Mouse (Mus musculus) cerebellum, adult 11-12 months (tissue): ENCODE results near the gene Trpm3.

Experiments used
- DNase-seq: peaks from one replicate; pipeline ENCODE4 v3.0.0; 2022

Trpm3 gene

DNA sequence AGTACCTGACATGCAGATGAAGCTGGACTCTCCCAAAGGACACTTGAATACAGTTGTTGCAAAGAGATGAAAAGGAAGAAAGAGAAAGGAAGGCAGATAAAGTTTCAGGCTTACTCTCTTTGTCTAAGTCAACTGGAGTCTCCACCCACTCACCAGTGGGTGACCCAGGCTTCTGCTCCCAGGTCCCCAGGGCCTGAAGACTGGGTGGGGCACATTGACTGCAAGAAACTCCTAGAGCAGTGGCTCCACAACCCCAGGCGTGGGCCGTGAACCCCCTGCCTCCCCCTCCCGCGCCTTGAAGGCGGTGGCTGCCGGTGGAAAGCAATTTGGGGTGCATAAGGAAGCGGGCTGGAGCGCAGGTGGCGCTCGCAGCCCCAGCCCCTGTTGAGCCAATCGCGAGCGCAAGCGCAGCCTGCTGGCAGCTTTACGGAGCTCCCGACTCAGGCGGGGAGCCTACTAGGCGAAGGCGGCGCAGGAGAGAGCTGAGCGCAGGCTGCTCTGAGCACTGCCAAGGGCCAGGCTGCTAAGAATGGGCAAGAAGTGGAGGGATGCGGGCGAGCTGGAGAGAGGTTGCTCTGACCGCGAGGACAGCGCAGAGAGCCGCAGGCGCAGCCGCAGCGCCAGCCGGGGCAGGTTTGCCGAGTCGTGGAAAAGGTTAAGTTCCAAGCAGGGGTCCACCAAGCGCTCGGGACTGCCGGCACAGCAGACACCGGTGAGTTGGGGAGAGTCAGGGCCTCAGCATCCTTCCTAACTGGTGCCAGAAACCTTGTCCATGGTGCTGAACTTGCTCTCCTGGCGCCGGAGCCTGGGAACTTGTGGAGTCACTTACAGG, at the start of gene Trpm3:
Gene Trpm3, plus strand, starts transcription at position 457 of the 832 bp plus-strand sequence.
- peak; percentile 53 for DNase-seq

DNA sequence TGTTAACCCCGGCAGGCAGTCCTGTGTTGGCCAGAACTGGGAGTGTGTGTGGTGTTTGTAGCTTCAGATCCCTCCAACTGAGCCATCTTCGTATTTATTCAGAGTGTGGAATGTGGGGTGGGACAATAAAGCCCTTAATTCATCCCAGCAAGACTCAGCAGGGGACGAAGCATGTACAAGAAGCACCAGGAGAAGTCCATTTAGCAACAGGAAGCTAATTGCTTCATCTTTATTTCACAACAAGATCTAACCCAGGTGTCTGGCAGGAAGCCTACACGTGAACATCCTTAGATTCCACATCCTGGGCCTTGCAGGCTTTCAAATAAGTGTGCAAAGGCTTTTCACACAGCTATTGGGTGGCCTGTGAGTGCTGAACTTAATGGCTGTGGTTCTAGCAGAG, 38.3 kb upstream of the Trpm3 start:
- DNase-seq = no peak

DNA sequence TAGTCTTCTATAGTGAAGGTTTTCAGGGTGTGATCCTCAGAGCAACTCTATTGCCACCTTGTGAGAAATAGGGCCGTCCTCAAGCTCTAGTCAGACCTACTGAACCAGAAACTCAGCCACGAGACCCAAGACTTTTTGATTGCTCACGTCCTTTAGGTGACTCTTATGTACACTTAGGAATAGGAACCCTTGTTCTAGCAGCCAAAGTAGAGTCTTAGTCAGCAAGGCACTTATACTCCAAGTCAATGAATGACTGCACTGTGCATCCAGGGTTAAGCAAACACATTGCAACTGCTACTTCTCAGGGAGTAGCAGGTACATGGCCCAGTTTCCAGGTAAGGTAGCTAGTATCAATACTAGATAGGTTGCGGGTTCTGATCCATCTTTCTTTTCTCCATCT, 35.0 kb upstream of the Trpm3 start:
- DNase-seq = no peak

DNA sequence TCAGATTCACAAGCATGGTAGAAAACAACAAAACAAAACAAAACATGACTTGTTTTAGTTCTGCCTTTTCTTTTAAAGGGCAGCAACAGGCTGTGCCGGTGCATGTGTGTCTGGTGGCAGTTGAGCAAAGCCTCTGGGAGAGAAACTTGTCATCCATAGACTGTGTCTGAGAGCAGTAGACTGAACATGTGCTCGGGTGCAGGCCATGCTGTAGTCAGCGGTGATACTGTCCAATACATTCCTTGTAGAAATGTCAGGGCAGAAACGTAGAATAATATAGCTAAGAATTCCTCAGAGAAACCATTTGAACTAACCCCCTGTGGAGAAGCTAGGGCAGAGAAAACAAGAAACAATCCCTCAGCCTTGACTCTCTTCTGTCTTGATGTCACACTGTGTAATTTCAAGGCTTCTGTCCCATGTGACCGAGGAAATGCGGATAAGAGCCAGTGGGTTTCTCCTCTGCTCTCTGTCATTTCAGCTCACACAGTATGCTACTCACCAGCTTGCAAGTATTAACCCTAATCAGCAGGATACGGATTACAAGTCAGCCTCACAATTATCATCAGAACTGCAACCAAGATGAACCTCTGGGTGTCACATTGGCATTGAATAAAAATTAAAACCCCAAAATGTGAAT, 33.9 kb upstream of the Trpm3 start:
- no peak for DNase-seq

DNA sequence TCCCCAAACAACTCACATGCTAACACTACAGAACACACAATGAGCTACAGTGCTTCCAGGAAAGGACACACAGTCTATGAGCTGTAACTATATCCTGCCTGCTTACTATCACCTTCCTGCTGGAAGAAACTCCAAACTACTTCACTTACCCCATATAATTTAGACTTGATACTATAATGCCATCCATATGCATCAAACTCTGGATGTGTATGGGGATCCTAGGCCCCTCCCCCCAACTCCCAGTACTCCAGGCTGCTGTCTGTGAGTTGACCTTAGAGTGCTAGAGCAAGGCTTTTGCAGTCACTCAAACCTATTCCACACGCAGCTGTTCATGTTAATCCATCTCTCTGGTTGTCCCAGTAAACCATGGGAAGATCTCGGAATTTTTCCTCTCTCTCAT, 33.2 kb upstream of the Trpm3 start:
- DNase-seq = no peak

DNA sequence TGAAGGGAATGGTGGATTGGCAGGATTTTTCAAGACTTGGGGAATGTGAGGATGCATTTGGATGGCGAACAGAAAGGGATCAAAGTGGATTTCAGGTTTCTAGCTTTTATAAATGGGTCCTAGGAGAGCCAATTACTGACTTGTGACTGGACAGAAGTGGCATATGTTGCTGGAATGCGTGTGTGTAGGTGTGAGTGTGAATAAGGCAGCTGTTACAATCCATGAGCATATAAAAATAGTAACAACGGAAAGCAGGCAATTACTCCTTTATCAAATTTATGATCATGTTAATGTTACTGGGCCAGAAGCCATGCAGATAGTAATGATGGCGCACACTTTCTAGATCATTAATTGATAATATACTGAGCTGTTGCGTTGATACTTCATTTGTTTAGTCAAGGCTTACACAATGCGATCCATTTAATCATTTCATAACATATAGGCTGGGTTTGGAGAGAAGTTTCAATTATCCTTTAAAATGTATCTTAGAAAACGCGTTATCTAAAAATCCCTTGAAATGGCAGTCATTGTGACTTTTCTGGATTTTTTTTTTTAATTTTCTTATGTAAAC, 29.9 kb upstream of the Trpm3 start:
- DNase-seq = no peak

DNA sequence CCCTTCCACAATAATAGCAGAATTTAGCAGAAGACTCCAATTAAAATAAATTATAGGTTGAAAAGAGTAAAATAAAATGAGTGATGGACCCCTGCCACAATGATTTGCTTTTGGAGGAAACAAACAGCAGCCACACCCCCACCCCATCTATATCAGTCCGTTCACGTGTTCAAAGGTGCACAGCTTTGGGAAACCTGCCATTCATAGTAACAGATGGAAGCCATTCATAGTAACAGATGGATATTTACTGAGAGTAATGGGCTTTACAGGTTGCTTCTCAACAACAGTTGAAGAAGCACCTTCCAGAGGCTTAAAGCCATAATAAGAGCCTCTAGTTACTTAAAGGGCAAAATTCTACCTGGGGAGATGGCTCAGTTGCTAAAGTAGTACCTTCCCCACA, 17.9 kb upstream of the Trpm3 start:
- DNase-seq = no peak

DNA sequence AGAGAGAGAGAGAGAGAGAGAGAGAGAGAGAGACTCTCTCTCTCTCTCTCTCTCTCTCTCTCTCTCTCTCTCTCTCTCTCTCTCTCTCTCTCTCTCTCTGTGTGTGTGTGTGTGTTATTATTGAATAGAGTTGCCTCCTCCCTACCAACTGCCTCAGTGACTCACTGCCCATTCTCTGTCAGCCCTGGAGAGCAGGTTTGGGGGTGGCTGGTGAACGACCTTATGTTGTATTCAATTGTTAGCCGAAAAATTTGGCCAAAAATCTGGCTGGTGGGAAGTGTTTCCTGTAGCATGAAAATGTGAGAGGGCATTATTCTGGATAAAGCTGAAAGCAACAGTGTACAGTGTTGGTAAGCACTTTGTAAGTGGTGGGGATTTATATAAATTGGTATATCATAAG, 17.2 kb upstream of the Trpm3 start:
- DNase-seq = no peak

DNA sequence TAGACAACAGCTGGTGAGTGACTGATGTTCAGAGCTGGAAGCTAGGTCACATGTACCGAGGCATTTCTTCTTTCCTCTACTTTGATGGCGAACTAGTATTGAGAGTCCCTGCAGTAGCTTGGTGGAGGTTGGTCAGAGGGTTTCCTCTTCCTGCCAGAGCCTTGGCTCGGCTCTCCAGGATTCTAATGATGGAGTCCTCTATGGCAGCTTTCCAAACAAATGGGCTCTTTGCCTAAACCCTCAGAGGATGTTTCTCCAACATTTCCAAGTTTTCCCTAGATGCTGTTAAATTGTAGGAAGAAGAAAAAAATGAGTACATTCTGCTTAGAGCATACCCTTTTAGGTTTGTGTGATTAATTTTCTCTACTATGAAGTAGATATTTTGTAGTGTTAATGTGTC, 6.2 kb upstream of the Trpm3 start:
- no peak for DNase-seq

DNA sequence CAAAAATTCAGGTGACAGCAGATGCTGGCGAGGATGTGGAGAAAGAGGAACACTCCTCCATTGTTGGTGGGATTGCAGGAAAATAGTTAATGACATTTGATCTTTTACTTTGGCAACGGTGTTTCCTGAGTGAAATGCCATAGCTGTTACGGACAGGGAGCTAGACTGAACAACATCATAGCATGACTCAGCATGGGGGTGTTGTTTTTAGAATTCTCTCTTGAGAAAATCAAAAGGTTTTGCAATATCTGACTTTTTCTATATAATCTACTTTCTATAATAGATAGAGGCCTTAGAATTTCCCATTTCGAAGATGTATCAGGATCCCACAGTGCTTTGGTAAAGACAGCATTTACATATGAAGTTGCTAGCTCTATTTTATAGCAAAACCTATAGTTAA, 39.7 kb downstream of the Trpm3 start:
- DNase-seq = no peak

DNA sequence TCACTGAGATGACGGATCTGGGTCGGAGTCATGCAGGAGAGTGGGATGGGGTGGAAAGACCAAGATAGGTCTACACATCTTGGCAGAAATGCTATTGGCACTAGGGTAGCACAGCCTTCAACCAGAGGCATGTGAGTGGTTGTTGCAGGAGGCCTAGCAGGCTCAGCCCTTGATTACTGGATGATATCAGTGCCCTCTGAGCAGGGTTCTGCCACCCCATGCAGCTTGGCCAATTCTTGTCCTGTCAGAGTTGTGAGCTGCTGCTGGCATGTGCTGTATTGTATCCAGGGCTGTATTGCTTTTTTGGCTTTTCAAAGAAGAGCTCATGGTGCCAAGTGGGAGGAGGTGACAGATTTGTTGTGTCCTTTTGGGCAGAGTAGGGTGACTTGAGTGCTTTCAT, 40.2 kb downstream of the Trpm3 start:
- no peak for DNase-seq

DNA sequence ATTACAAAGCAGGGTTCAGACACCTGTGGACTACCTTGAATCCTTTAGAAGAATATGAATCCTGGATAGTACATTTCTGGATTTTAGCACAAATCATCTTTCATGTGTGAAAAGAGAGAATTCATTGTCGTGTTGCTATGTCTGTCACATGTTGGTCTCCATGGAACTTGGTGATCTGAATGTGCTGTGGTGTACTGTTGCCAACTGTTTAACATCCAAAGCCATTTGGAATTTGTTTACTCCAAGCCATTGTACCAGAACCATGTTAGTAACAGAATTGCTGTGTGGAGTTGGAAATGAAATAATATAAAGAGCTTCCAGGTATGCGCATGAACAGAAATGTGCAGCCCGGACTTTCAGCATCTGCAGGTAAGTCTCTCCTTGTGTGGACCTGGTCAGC, 41.3 kb downstream of the Trpm3 start:
- DNase-seq = no peak

DNA sequence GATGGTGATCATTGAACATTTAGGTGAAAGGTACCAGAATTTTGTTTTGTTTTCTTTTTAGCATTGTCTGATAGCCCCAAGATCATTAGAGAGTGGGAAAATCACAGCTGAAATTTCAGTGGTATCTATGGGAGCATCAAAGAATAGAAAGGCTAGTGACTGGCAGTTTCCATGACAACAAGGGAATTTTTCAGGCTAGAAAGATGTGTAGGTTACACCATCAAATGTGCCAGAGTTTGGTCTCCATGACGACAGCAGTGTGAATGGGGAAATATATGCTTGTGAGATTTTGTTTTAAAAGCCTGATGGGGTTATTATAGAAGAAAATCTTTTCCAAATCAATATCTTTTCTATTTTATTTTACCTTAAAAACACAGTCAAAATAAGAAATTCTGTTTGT, 50.9 kb downstream of the Trpm3 start:
- DNase-seq = no peak

DNA sequence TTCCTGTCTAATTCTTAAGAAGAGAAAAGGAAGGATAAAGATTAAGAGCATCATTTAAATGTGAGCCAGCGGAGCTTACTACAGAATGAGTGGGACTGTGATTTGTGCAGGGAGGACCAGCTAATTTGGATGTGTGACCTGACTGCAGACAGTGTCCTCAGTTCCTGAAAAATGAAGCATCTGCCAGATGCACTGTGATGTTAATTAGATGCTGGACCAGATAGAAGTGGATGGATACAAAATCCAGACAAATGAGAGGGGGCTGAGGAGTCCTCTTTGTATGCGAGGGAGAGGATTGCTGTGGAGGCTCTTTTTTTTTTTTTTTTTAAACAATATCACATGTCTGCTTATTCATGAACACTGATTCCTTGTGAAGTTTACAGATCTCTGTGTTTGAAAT, 83.7 kb downstream of the Trpm3 start:
- DNase-seq = no peak

DNA sequence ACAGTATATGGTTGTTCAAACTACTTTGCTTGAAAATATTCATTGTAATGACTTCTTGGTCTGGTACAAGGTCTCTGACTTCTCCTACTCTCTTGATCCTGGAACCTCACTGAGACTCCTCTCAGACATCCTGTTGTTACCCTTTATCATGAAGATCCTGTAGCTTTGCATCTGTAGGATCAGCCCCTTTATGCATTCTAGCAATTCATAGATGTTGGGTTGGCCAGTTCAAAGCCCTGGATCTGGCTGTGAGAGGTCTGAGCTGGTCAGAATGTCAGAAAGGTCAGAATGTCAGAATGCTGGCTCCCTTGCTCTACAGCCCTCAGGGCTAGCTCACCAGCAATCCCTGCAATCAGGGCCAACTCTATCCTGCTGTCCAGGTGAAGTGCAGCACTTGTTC, 95.3 kb downstream of the Trpm3 start:
- DNase-seq = no peak

DNA sequence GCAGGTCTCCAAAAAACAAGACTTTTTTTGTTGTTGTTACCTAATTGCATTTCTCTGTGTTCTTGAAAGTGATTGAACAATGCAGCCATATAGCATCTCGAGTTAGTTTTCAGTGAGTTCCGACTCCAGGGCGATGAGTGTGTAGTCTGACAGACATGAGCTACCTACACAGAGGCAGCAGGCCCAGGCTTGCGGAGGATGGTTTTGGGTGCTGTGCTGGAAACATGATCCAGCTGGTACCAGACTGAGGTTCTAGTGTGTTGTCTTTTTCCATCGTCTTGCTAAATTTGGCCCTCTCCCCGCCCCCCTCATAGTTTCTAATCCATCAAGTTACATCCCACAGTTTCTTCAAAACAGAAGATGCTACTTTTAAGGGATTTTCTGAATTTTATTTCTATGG, 110.2 kb downstream of the Trpm3 start:
- DNase-seq = no peak

DNA sequence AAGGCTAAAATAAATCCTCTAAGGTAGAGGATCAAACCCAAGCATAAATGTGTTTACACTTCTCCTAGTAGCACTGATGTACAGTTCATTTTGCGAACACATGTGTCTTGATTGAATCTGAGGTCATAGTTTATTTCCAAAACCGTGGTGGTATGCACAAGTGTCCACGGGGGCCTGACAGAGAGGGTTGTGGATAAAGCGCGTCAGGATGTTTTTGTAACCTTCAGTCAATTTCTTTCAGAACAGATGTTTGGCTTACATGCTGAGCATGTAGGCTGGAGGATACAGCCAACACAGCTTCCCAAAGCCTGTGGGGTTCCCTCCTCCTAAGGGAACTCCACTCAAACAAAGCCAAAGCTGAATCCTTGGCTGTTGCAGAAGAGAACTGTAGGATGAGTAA, 134.1 kb downstream of the Trpm3 start:
- no peak for DNase-seq

DNA sequence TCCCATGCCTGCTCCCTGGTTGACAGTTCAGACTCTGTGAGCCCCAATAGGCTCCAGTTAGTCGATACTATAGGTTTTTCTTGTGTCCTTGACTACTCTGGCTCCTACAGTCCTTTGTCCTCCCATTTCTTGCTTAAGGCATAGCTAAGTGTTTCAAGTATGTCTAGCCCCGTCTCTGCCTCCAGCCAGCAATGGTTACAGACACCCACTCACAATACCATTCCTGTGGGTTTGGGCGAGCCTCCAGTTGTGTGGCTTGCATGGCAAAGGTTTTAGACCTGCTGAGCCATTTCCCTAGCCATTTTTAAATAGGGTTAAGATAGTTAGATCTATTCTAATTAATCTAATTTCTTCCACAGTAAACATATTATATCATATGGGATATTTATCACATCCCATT, 145.8 kb downstream of the Trpm3 start:
- no peak for DNase-seq

DNA sequence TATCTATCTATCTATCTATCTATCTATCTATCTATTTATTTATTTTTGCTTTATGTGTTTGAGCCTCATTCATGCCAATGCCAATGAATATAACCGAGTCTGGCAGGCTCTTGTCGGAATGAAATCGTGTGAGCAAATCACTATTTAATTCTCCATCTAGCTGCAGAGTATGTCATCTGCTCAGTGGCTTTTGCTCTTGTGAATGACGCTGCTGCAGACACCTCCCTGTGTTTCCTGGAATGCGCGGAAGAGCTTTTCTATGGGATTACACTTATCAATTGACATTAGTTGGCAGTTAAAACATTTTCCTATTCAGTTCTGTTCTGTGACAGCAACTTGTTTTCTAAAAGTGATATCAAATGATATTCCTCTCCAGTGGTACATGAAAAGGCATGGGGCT, 153.8 kb downstream of the Trpm3 start:
- no peak for DNase-seq

DNA sequence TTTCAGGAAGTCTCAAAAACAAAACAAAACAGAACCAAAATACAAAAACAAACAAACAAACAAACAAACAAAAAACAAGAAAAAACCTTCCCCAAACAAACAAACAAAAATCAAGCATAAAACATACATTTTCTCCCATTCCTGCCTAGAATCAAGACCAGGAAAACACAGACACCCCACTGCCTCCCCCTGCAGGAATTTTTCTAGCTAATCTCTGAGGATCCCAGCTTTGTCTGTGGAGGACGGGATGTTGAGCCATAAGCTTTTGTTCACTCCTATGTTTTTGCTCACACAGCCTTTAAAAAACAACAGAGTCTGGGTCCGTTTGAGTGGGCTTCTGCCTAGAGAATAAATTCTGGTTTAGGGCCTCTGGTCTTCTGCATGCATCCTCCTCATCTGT, 162.1 kb downstream of the Trpm3 start:
- no peak for DNase-seq

DNA sequence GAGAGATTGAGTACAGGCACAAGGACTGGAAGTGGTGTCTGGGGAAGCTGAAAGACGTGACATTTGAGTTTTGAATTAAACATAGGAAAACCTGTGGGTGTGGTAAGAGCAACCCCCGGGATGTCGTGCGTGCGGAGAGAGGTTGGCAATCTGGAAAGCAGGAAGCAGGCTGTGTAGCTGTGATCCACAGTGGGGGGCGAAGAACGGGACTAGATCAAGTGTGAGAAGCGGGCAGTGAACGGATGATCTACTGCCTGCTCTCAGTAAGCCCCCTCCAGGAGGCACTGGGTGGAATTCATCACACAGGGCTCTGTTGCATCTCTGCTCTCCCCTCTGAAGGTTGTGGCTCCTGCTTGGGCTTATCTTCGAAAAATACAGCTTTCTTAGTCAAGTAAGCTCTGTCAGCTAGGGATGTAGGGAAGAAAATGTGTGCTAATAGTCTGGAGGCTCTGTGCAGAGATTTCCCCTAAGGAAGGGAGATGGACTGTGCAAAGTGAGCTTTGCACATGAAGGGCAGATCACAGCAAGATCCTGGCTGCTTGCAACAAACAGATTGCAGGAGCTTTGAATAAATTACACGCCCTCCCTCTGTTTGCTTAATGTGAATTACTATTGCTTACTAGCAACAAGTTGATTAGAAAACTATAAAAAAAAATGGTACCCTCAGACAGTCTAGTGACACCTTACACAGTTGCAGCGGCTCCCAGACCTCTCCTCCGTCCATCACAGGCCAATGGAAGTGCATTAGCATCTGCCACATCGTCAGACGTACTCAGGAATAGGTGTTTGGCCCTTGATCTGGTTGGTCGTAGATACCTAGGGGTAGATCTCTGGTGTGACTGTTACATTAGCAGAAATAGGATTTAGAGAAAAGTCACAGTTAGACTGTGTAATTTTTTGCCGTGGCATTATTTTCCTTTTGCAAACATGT, 164.4 kb downstream of the Trpm3 start:
- DNase-seq = peak; percentile 82

DNA sequence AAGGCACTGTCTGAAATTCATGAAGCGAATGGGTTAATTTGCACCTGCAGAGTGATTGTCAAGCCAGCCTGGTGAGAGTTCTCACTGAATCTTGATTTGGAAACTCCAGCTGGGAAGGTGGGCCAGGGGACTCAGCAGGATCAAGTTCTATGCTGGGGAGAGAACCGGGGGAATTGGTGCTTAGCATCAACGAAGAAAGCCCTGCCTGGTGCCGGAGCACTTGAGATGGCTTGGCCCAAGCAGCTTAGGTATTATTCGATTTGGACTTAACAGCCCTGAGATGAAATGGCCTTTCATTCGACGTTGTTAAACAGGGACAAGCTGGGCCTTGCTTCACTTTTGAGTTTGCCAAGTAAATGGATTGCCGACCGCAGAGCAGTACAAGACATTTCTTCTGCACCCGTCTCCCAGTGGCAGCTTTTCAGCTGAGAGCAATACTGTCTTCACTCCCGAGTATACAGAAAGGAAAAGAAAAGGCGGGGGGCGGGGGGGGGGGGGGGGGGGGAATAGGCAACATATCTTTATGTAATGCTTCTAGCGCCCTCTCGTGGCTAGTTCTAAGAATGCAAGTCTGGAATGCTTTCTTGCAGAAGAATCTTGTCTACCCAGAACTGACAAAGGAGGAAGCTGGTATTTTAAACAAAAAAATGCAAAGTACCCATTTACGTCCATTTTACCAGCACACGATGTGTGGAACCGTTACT, 165.3 kb downstream of the Trpm3 start:
- peak; percentile 72 for DNase-seq

DNA sequence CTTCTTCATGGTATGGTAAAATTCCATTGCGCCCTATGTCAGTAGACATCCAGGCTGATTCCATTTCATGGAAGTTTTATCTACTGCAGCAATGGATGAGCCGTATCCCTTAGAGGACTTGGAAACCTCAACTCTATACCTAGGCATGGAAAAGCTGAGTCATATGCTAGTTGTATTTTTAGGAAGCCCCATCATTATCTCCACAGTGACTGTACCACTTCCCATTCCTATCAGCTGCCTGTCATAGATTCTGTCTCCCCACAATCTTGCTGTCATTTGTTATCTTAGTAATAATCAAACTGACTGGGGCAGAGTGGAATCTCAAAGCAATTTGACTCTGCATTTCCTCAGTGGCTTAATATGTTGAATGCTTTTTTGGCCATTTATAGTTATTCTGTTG, 169.2 kb downstream of the Trpm3 start:
- DNase-seq = no peak
